Mouse (Mus musculus) left cerebral cortex, postnatal 36 days (tissue): Measurements from ENCODE around the gene Ptprb. TPM values are rescaled to one million over a fixed set of nuclear protein-coding genes. Genes with fewer than 3 reads are reported as not detected.

Experiments
- DNase-seq, 2 experiments: peaks; one replicate each; pipeline ENCODE4 v3.0.0; 2021 to 2022; ENCODE audit warnings: low spot score in 2 of 2, mixed read lengths in 1 of 2
- intact Hi-C: fragments of 180-260 bp; cut with DNase I; formaldehyde crosslinking; loops from one replicate; pipeline ENCODE4 v1.15.1; 2025
- total RNA-seq, 2 experiments: library from RNA; stranded (reverse); gene quantifications; 2 replicates each; pipeline ENCODE4 v1.2.3; 2021

Gene Ptprb
- total RNA-seq, 2 experiments from 2014 or later, result 17.5 to 20.6 TPM

- no peak for DNase-seq
- intact Hi-C loops, result no loop called here
Observed at GRCm38 (mm10) chr10:116290483-116290882, 15.2 kb downstream of the Ptprb start.

DNA sequence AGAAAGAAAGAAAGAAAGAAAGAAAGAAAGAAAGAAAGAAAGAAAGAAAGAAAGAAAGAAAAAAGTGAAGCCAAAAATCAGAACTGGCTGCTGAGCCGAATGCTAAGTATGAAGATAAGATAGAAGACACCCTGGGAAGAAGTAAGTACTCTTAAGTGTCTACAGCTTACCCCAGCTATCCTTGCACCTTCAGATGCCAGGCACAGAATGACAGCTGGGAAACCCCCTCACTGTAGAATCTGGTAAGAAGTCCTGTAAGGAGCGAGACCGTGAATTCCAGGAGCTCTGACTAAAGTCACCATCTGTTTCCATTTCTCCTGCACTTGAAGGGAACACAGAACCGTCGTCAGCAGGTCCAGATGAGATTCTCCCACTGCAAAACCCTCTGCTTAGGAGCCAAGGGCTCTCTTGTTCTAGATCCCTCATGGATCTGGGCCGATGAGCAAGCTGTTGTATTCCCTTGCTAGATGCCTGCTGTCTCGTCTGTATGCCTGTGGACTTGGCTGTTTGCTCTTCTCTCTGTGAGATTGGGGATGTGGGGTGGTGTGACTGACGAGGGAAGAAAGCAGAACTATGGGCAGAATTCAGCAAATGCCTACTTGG is 15.9 kb downstream of the Ptprb start:
- intact Hi-C loops, result no loop called here
- DNase-seq, result peak; percentile 63 to 74

DNA sequence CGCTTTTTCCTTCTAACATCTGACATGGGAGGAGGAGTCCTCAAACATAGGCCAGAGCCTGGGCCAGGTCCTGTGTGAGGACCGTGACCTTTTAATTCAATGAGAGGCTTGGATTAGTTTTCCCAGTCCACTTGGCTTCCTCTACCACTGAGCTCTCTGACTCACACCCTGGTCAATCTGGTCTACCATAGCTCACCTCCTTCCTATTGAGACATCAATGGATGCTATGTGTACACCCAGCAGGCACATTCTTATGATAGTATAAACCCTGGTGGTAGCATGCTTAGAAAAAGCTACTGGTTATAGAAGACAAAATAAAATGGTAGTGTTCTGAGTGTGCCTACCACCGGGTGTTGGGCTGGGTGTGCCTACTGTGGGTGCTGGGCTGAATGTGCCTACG is 21.1 kb downstream of the Ptprb start:
- intact Hi-C loops, result no loop called here
- no peak for DNase-seq

DNA sequence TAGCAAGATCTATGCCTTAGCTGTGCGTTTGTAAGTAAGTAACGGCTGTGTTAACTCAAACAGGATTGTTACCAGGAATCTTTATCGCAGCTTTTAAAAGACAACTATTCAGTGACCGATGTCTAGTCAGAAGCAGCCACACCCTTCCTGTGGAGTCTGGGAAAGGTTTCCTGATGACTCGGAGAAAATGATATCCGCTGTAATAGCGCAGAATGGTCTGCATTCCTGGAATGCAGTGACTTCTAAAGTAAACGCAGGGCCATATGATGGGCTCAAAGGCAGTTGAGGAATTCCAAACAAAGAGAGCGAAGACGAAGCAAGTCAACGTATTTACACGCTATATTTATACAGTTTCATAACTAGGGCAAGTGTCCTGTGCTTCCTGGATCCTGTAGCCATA is 22.5 kb downstream of the Ptprb start:
- DNase-seq, result no peak
- intact Hi-C loops, result no loop called here

DNA sequence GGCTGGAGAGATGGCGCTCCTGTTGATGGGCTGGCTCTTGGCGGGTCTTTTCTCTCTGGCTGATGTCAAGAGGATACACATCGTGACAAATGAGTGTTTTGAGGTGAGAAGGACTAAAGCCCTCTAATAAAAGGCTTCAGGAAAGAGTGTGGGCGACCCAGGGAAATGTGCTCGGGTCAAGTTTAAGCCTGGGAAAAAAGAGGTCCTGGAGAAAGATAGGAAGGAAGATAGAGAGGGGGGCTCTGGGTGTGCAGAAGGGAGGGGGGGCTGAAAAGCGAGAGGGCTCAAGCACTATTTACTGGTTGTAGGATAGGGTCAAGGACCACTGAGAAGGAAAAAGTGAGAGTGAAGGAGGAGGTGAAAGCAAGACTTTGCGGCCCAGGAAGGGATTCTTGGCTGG is 25.5 kb downstream of the Ptprb start:
- DNase-seq, result no peak
- intact Hi-C loops, result no loop called here

GRCm38 (mm10) chr10:116301258-116301657 is 25.9 kb downstream of the Ptprb start:
- DNase-seq, result no peak
- intact Hi-C loops, result no loop called here

DNA sequence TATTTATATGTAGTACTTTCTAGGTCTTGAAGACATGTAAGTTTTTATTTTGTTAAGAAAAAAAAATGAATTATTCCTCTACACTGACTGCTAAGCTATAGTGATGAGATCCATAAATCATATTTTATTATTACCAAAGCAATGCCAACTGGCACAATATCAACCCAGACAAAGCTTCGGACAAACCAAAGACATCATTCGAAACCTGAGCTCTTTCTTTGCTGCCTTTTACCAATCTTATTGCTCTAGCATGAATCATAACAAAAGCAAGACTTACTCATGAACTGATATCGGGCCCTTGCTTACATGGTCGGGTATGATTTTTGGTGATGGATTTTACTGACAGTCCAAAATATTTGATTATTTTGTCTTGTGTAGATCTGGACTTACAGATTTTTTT is 29.0 kb downstream of the Ptprb start:
- intact Hi-C loops, result no loop called here
- no peak for DNase-seq

- intact Hi-C loops, result no loop called here
- no peak for DNase-seq
Observed at GRCm38 (mm10) chr10:116309460-116309859, 34.1 kb downstream of the Ptprb start.

GRCm38 (mm10) chr10:116310516-116311210 is 35.3 kb downstream of the Ptprb start:
- intact Hi-C loops, result loop anchor here (10.0 kb wide), 1 partner anchor 386 kb away; no protein-coding TSS in a partner anchor
- no peak for DNase-seq

GRCm38 (mm10) chr10:116319246-116319645 is 43.9 kb downstream of the Ptprb start:
- intact Hi-C loops, result loop anchor here (1.0 to 10.0 kb wide), 3 partner anchors 111 to 394 kb away; no protein-coding TSS in a partner anchor
- DNase-seq, result peak; percentile 61 to 74

GRCm38 (mm10) chr10:116329086-116329485 is 53.8 kb downstream of the Ptprb start:
- intact Hi-C loops, result no loop called here
- DNase-seq, result no peak

DNA sequence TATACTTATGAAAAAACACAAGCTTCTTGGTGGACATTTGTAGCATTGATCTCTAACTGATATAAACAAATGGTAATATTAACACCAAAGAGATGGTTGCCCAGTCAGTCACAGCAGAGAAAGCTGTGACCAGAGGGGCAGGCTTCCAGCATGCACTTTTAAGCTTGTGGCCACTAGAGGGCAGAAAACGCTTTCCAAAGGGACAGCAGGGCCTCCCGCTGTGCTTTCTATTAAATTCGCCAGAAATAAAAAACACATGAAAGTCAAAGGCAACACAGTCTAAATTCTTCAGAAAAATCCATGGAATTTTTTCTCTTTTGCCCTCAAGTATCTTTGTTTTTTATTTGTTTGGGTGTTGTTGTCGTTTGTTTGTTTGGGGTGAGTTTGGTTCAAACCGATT is 55.1 kb downstream of the Ptprb start:
- peak; percentile 50 to 71 for DNase-seq
- intact Hi-C loops, result loop anchor here (5.0 kb wide), 4 partner anchors 142 to 562 kb away; partner anchors contain the start of genes Cnot2 and Kcnmb4

GRCm38 (mm10) chr10:116330961-116331510 is 55.7 kb downstream of the Ptprb start:
- intact Hi-C loops, result loop anchor here (5.0 kb wide), 4 partner anchors 141 to 561 kb away; partner anchors contain the start of genes Cnot2 and Kcnmb4

GRCm38 (mm10) chr10:116333666-116334065 is 58.3 kb downstream of the Ptprb start:
- DNase-seq, result no peak
- intact Hi-C loops, result loop anchor here (5.0 kb wide), 4 partner anchors 139 to 559 kb away; partner anchors contain the start of genes Cnot2 and Kcnmb4

More at GRCm38 (mm10) chr10:116330961-116331510, 55.7 kb downstream of the Ptprb start:
- DNase-seq, result no peak

DNA sequence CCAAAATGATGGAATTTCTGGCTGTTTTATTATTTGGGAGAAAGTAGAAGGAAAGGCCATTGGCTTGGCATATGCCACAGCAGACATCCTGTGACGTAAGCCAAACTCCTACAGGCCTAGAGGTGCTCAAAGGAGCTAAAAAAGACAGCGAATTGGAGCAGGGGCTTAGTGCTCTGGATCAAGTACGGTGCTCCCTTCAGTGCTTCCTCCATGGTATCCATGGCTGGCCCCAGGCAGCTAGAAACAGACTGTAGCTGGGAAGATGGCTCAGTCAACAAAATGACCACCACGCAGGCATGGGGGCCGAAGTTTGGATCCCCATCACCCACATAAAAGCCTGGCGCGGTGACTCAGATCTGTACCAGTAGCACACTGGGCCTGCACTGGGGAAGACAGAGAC is 58.8 kb downstream of the Ptprb start:
- intact Hi-C loops, result loop anchor here (5.0 kb wide), 4 partner anchors 138 to 558 kb away; partner anchors contain the start of genes Cnot2 and Kcnmb4
- DNase-seq, result no peak

DNA sequence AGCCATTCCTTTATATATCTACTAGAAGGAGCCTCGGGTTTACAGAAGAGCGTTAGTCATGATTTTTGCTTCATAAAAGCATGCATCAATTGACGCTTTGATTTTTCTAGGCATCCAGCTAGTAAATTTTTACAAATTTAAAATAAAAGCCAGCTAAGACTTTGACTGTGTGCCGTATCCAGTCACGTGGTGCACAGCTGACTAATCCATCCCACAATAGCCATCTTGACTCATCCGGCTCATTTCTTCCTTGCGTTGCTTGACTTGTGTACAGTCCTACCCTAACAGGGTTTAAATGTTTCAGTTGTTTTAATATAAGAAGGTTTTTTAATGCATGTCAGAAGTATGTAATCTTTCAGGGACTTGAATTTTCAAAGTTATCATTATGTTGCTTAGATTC is 60.0 kb downstream of the Ptprb start:
- intact Hi-C loops, result no loop called here
- no peak for DNase-seq

DNA sequence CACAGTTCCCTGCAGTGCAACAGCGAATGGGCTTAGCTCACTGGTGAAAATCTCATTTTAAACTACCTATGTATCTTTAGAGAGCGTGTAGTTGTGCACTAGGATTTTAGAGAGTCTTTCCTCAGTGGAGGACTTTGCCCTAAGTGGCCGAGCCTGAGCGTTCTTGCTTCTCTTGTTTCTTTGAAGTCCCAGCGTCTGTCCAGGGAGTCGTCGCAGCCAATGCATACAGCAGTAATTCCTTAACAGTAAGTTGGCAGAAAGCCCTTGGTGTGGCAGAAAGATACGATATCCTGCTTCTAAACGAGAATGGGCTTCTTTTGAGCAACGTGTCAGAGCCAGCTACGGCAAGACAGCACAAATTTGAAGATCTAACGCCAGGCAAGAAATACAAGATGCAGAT is 65.9 kb downstream of the Ptprb start:
- DNase-seq, result no peak
- intact Hi-C loops, result no loop called here

DNA sequence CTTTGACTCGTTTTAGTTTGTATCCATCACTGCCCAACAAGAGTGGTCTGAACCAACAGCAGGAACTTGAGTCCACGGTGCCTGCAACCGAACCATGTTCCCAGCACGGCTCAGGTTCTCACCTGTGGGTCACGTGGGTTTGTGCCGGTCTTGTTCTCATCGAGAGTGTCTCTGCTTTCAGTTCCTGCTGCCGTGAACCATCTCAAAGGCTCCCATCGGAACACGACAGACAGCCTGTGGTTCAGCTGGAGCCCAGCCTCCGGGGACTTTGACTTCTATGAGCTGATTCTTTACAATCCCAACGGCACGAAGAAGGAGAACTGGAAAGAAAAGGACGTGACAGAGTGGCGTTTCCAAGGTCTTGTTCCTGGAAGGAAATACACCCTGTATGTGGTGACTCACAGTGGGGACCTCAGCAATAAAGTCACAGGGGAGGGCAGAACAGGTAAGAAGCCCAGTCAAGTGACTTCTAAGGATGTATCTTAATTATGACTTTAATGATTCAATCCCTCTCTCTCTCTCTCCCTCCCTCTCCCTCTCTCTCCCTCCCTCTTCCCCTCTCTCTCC is 71.4 kb downstream of the Ptprb start:
- DNase-seq, result no peak
- intact Hi-C loops, result no loop called here

DNA sequence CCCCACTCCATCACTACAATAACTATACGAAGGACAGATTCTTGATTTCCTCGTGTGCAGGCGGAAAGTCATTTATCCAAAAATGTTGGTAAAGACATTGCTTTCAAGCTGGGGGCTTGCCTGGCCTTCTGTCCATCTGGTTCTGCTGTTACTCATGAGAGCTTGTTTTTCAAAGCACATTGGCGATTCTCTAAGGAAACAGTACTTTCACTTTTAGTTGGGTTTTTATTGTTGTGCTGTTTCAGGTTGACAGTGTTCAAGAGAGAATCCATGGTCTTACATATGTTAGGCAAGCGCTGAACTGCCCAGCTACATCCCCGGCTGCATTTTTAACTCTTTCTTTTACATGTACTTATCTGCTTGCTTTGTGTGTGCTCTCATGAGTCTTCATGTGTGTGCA is 73.7 kb downstream of the Ptprb start:
- intact Hi-C loops, result no loop called here
- DNase-seq, result no peak

- DNase-seq, result no peak
- intact Hi-C loops, result no loop called here
Observed at GRCm38 (mm10) chr10:116350532-116350931, 75.2 kb downstream of the Ptprb start.
